Mouse (Mus musculus): ENCODE data around the gene Bax.

Bax gene

GRCm38 (mm10) chr7:45413113-45413863, 53.4 kb downstream of the Bax start, which contains the start of gene Ntf5:
Ntf5 (plus strand) TSS chr7:45413695.
- DNase-seq = peak; percentile 63

- DNase-seq = no peak
Observed at GRCm38 (mm10) chr7:45412421-45412820, 54.3 kb downstream of the Bax start.
